Mouse (Mus musculus): ENCODE measurements at regions not wholly inside any gene's neighbourhood (a gene's known extent, or its start where the extent isn't known, plus 50 kb on each side); places are given as distances from the start of the nearest gene placed in this dataset.

GRCm38 (mm10) chr5:91692292-91692691, 174.9 kb downstream of the Parm1 start:
- DNase-seq = no peak

DNA sequence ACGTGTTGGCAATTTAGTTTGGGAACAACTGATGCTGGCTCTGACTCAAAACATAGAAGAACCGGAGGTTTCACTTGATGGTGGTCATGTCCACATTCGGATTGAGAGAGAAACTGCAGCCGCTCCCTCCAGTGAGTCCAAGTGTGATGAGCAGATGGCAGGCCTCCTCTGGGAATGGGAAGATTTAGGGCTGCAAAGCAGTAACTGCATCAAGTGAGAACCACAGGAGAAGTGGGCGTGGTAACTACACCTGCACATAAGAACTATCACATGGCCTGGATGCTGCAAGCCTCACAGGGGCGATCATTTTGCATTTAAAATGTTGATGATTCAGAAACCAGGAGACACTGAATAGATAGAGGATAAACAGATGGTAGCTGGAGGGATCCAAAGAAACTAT, 161.3 kb downstream of the Parm1 start:
- no peak for DNase-seq

Measured in kidney, adult 18-20 months (tissue).